Mouse (Mus musculus) MEL (cell line): ENCODE measurements around the gene Ckap5. TPM values are rescaled to one million over a fixed set of nuclear protein-coding genes. Genes with fewer than 3 reads are reported as not detected.

Experiments
- DNase-seq: peaks from one replicate; pipeline ENCODE4 v3.0.0; 2011; ENCODE audit warnings: low read depth, low spot score
- H3K27ac ChIP-seq: 2 replicates; pipeline ENCODE4 v1.5.1; 2012; ENCODE audit warnings: low read depth, mild to moderate bottlenecking, control low read depth, low read length, moderate library complexity; ENCODE audit not compliant: control insufficient read depth
- H3K27me3 ChIP-seq, 2 experiments: fragments of 150-350 bp in 1 of 2; sonication (generic) in 1 of 2; 2 replicates each; pipeline ENCODE4 v1.6.1; 2012; ENCODE audit warnings: low read length in 2 of 2, mild to moderate bottlenecking in 2 of 2, improper control_type of control experiment in 1 of 2, moderate library complexity in 1 of 2; ENCODE audit not compliant: insufficient read depth in 2 of 2, control insufficient read depth in 1 of 2
- H3K36me3 ChIP-seq, 2 experiments: 2 replicates each; pipeline ENCODE4 v1.6.1; 2012 to 2014; ENCODE audit warnings: low read length in 2 of 2, improper control_type of control experiment in 1 of 2, inconsistent platforms in 1 of 2, mild to moderate bottlenecking in 1 of 2; ENCODE audit not compliant: insufficient read depth in 2 of 2, control insufficient read depth in 1 of 2
- H3K4me1 ChIP-seq, 2 experiments: fragments of 150-350 bp in 1 of 2; sonication (generic) in 1 of 2; 2 replicates each; pipeline ENCODE4 v1.6.1; 2012; ENCODE audit warnings: low read length in 2 of 2, improper control_type of control experiment in 1 of 2, mild to moderate bottlenecking in 1 of 2; ENCODE audit not compliant: insufficient read depth in 2 of 2, control insufficient read depth in 1 of 2
- H3K4me3 ChIP-seq, 2 experiments: fragments of 150-350 bp in 1 of 2; sonication (generic) in 1 of 2; 2 replicates each; pipeline ENCODE4 v1.5.1; 2012; ENCODE audit warnings: low read depth in 2 of 2, low read length in 2 of 2, mild to moderate bottlenecking in 2 of 2, moderate library complexity in 2 of 2, control low read depth in 1 of 2, improper control_type of control experiment in 1 of 2; ENCODE audit not compliant: control insufficient read depth in 1 of 2, insufficient read depth in 1 of 2
- H3K79me2 ChIP-seq: 2 replicates; pipeline ENCODE4 v1.6.1; 2012; ENCODE audit warnings: mild to moderate bottlenecking, low read length, moderate library complexity; ENCODE audit not compliant: control insufficient read depth, poor library complexity, insufficient read depth
- H3K9ac ChIP-seq: 2 replicates; pipeline ENCODE4 v1.6.1; 2012; ENCODE audit warnings: low read depth, mild to moderate bottlenecking, control low read depth, low read length, moderate library complexity; ENCODE audit not compliant: control insufficient read depth, poor library complexity, severe bottlenecking
- H3K9me3 ChIP-seq: fragments of 150-350 bp; sonication (generic); replicated peaks from 2 replicates; pipeline ENCODE4 v1.6.1; 2012; ENCODE audit warnings: mild to moderate bottlenecking, low read length, improper control_type of control experiment, moderate library complexity; ENCODE audit not compliant: insufficient read depth
- BHLHE40 ChIP-seq: IDR thresholded peaks from 2 replicates; pipeline ENCODE4 v1.6.1; 2012; ENCODE audit warnings: low read depth, mild to moderate bottlenecking, inconsistent platforms, low read length, improper control_type of control experiment, borderline replicate concordance
- CHD1 ChIP-seq: IDR thresholded peaks from 2 replicates; pipeline ENCODE4 v1.6.1; 2012; ENCODE audit warnings: low read depth, mild to moderate bottlenecking, inconsistent platforms, low read length, improper control_type of control experiment
- CHD2 ChIP-seq: IDR thresholded peaks from 2 replicates; pipeline ENCODE4 v1.6.1; 2011; ENCODE audit warnings: low read length, improper control_type of control experiment
- EP300 ChIP-seq, 2 experiments: IDR thresholded peaks; 2 replicates each; pipeline ENCODE4 v1.6.1; 2011; ENCODE audit warnings: improper control_type of control experiment in 2 of 2, low read length in 2 of 2, low read depth in 1 of 2, mild to moderate bottlenecking in 1 of 2
- ETS1 ChIP-seq: IDR thresholded peaks from 2 replicates; pipeline ENCODE4 v1.6.1; 2012; ENCODE audit warnings: low read depth, mild to moderate bottlenecking, inconsistent platforms, low read length, improper control_type of control experiment, moderate library complexity
- GABPA ChIP-seq: IDR thresholded peaks from 2 replicates; pipeline ENCODE4 v1.6.1; 2012; ENCODE audit warnings: low read depth, mild to moderate bottlenecking, inconsistent platforms, low read length, improper control_type of control experiment, moderate library complexity
- GATA1 ChIP-seq: IDR thresholded peaks from 2 replicates; pipeline ENCODE4 v1.6.1; 2011; ENCODE audit warnings: low read depth, low read length, improper control_type of control experiment
- HCFC1 ChIP-seq: IDR thresholded peaks from 2 replicates; pipeline ENCODE4 v1.6.1; 2012; ENCODE audit warnings: low read depth, mild to moderate bottlenecking, inconsistent platforms, low read length, improper control_type of control experiment, moderate library complexity
- JUND ChIP-seq: IDR thresholded peaks from 2 replicates; pipeline ENCODE4 v1.6.1; 2011; ENCODE audit warnings: low read depth, mild to moderate bottlenecking, improper control_type of control experiment, low read length
- MAFK ChIP-seq: IDR thresholded peaks from 2 replicates; pipeline ENCODE4 v1.6.1; 2011; ENCODE audit warnings: low read depth, mild to moderate bottlenecking, low read length, improper control_type of control experiment, borderline replicate concordance
- MAX ChIP-seq: IDR thresholded peaks from 2 replicates; pipeline ENCODE4 v1.6.1; 2011; ENCODE audit warnings: low read length, improper control_type of control experiment
- MAZ ChIP-seq: IDR thresholded peaks from 2 replicates; pipeline ENCODE4 v1.6.1; 2012; ENCODE audit warnings: low read depth, mild to moderate bottlenecking, inconsistent platforms, low read length, improper control_type of control experiment
- MEF2A ChIP-seq: IDR thresholded peaks from 2 replicates; pipeline ENCODE4 v1.6.1; 2014; ENCODE audit warnings: low read depth, mild to moderate bottlenecking, inconsistent platforms, low read length, improper control_type of control experiment; ENCODE audit not compliant: poor library complexity, insufficient replicate concordance, severe bottlenecking; ENCODE audit errors: extremely low read depth
- MXI1 ChIP-seq: IDR thresholded peaks from 2 replicates; pipeline ENCODE4 v1.6.1; 2011; ENCODE audit warnings: mild to moderate bottlenecking, low read depth, low read length, improper control_type of control experiment
- MYC ChIP-seq: IDR thresholded peaks from 2 replicates; pipeline ENCODE4 v1.6.1; 2011; ENCODE audit warnings: low read depth, mild to moderate bottlenecking, low read length, improper control_type of control experiment, moderate library complexity
- NELFE ChIP-seq: IDR thresholded peaks from 2 replicates; pipeline ENCODE4 v1.6.1; 2011; ENCODE audit warnings: low read depth, low read length, improper control_type of control experiment
- POLR2AphosphoS2 ChIP-seq: IDR thresholded peaks from 2 replicates; pipeline ENCODE4 v1.6.1; 2011; ENCODE audit warnings: low read length, improper control_type of control experiment
- POLR2AphosphoS5 ChIP-seq: IDR thresholded peaks from 2 replicates; pipeline ENCODE4 v1.6.1; 2012; ENCODE audit warnings: low read depth, borderline replicate concordance, mild to moderate bottlenecking, inconsistent platforms, low read length, moderate library complexity, mixed read lengths
- RAD21 ChIP-seq: IDR thresholded peaks from 2 replicates; pipeline ENCODE4 v1.6.1; 2011; ENCODE audit warnings: mild to moderate bottlenecking, low read depth, low read length, improper control_type of control experiment
- RCOR1 ChIP-seq: IDR thresholded peaks from 2 replicates; pipeline ENCODE4 v1.6.1; 2012; ENCODE audit warnings: low read depth, mild to moderate bottlenecking, inconsistent platforms, low read length, improper control_type of control experiment
- TAL1 ChIP-seq: IDR thresholded peaks from 2 replicates; pipeline ENCODE4 v1.6.1; 2012; ENCODE audit warnings: mild to moderate bottlenecking, inconsistent platforms, low read length, moderate library complexity, mixed read lengths
- TBP ChIP-seq: IDR thresholded peaks from 2 replicates; pipeline ENCODE4 v1.8.0; 2011; ENCODE audit warnings: low read depth, low read length, improper control_type of control experiment
- UBTF ChIP-seq: IDR thresholded peaks from 2 replicates; pipeline ENCODE4 v1.6.1; 2012; ENCODE audit warnings: low read depth, mild to moderate bottlenecking, inconsistent platforms, low read length, improper control_type of control experiment, moderate library complexity, borderline replicate concordance; ENCODE audit not compliant: insufficient read depth
- USF2 ChIP-seq, 2 experiments: IDR thresholded peaks; 2 replicates each; pipeline ENCODE4 v1.6.1; 2011 to 2012; ENCODE audit warnings: improper control_type of control experiment in 2 of 2, low read length in 2 of 2, borderline replicate concordance in 1 of 2, inconsistent platforms in 1 of 2, low read depth in 1 of 2, mild to moderate bottlenecking in 1 of 2; ENCODE audit not compliant: insufficient read depth in 1 of 2
- ZKSCAN1 ChIP-seq: IDR thresholded peaks from 2 replicates; pipeline ENCODE4 v1.6.1; 2012; ENCODE audit warnings: low read depth, mild to moderate bottlenecking, inconsistent platforms, low read length, improper control_type of control experiment, moderate library complexity
- ZNF384 ChIP-seq: IDR thresholded peaks from 2 replicates; pipeline ENCODE4 v1.6.1; 2012; ENCODE audit warnings: low read depth, mild to moderate bottlenecking, inconsistent platforms, low read length, improper control_type of control experiment
- polyA plus RNA-seq, 2 experiments: library from polyadenylated mRNA; stranded (reverse) in 1 of 2; unstranded in 1 of 2; fragments of >175 nt in 1 of 2; fragments of >200 nt in 1 of 2; gene quantifications; 2 replicates each; pipeline versions ENCODE4 v1.2.1 to v1.2.4; 2012; ENCODE audit warnings: low replicate concordance in 2 of 2, low read depth in 1 of 2; ENCODE audit not compliant: insufficient read length in 2 of 2, insufficient read depth in 1 of 2, missing spikeins in 1 of 2
- total RNA-seq: library from RNA; depleted of rRNA; stranded (reverse); fragments of 300-350 nt; gene quantifications from 2 replicates; pipeline ENCODE4 v1.2.3, GENCODE M21; 2012

Gene Ckap5
- total and polyA plus RNA-seq, 3 experiments = 44.0 to 57.1 (median 45.3) TPM

DNA sequence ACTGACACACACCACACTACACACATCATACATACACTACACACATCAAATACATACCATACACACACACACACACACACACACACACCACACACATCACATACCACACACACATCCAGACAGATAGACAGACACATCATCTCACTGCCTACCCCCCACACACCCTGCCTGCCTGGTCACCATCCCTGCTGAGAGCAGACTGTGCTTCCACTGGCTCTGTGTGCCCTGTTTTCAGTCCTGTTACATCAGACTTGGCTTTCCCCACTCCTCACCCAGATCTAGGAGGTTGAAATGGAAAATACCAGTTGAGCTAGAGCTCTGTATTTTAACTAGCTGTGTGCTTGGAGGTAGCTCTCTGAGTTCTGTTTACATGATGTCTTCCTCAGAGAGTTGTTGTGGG lies 138.2 kb downstream of the Ckap5 start:
- TF ChIP-seq POLR2AphosphoS2 (no peak), HCFC1 (no peak), EP300 (IDR thresholded peaks at IDR 0.05; ENCODE audit: low read depth in 1 of 2, low read length in 2 of 2) (no peak), CHD1 (no peak), BHLHE40 (no peak), ZNF384 (no peak), TBP (no peak), MXI1 (no peak), GATA1 (no peak), ETS1 (no peak), MAX (no peak), GABPA (no peak), TAL1 (no peak), RCOR1 (no peak), RAD21 (no peak)
- H3K27ac ChIP-seq = no peak overlapping the region
- H3K36me3 ChIP-seq = peaks cover 0 to 4% of the 10 kb centered on the region in 2 experiments; a peak in 1 of 4 replicates
- no peak overlapping the region for H3K4me3 ChIP-seq
- DNase-seq = no peak
- H3K9ac ChIP-seq = no peak overlapping the region
- no peaks in the 10 kb centered on the region for H3K79me2 ChIP-seq
- peaks cover 0 to 2% of the 10 kb centered on the region in 2 experiments; a peak in 1 of 4 replicates for H3K4me1 ChIP-seq
- H3K9me3 ChIP-seq = no peaks in the 10 kb centered on the region
- H3K27me3 ChIP-seq = no peaks in the 10 kb centered on the region

DNA sequence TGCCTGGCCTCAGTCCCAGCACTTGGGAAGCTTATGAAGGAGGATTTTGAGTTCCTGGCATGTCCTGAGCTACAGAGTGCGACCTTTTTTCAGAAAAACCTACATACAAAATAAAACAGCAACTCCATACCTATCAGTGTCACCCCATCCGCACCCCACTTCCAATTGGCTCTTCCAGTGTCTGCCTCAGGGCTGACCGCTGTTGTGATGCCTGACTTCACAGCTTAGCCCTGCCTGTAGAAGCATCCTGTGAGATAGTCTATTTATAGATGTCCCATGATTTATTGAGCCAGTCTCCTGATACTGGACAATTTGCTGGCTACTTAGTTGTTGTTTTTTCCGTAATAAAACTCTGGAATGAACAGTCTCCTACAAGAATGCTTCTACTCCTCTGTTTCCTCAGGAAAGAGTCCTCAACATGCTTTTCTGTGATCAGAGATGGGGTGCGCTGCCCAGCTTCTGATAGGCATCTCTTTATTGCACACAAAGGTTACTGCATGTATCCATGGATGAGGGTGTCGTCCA lies 139.9 kb downstream of the Ckap5 start:
- no peaks in the 10 kb centered on the region for H3K27me3 ChIP-seq
- H3K4me3 ChIP-seq = no peak overlapping the region
- H3K27ac ChIP-seq = no peak overlapping the region
- TF ChIP-seq GABPA (no peak), GATA1 (no peak), MYC (no peak), JUND (no peak), USF2 (IDR thresholded peaks at IDR 0.05; ENCODE audit: borderline replicate concordance in 1 of 2, insufficient read depth in 1 of 2, low read depth in 1 of 2, low read length in 2 of 2) (no peak), MAFK (no peak), BHLHE40 (no peak), CHD2 (no peak), TAL1 (no peak), ZKSCAN1 (no peak), NELFE (no peak), UBTF (no peak), MAZ (no peak), MEF2A (no peak), MXI1 (no peak), POLR2AphosphoS5 (no peak)
- no peaks in the 10 kb centered on the region for H3K79me2 ChIP-seq
- H3K4me1 ChIP-seq = peaks cover 0 to 2% of the 10 kb centered on the region in 2 experiments; a peak in 1 of 4 replicates
- peaks cover 0 to 4% of the 10 kb centered on the region in 2 experiments; a peak in 1 of 4 replicates for H3K36me3 ChIP-seq
- H3K9me3 ChIP-seq = no peaks in the 10 kb centered on the region
- no peak for DNase-seq
- no peak overlapping the region for H3K9ac ChIP-seq
